Comparison of ENCODE assay signal across 27 mouse cellular contexts in genomic region chr7:77527906-77528305, GRCm38 (mm10).
"Had no signal": no experiment of that assay in that cellular context is flagged by ENCODE, and none has a peak within 500 bp of the region (broad histone marks: within the 10 kb centered on the region; RNA-seq: fewer than 3 reads in every experiment).

No protein-coding gene starts in this region.

- DNase-seq: gastrocnemius, postnatal 14 days; gastrocnemius, postnatal 36 days; heart, adult 11 months; heart, adult 2 months; heart, postnatal 14 days; heart, postnatal 4 days; kidney, adult 18-20 months; kidney, adult 8-10 months; kidney, postnatal 10 days; kidney, postnatal 25 days; kidney, postnatal 4 days; liver; liver, embryonic 13.5 days had no signal

- H3K27me3 ChIP-seq: heart, embryonic 13.5 days; heart, embryonic 15.5 days; hindbrain, embryonic 13.5 days; intestine, embryonic 15.5 days; limb, embryonic 12.5 days; liver, embryonic 13.5 days had no signal

- H3K4me2 ChIP-seq: heart, embryonic 11.5 days; heart, embryonic 13.5 days; heart, embryonic 15.5 days; hindbrain, embryonic 13.5 days; intestine, embryonic 15.5 days; limb, embryonic 12.5 days; liver, embryonic 11.5 days; liver, embryonic 13.5 days had no signal

- H3K4me3 ChIP-seq: heart, adult 2 months; heart, embryonic 13.5 days; heart, embryonic 15.5 days; hindbrain, embryonic 10.5 days; hindbrain, embryonic 13.5 days; intestine, embryonic 15.5 days; layer of hippocampus, adult 2 months; left cerebral cortex, adult 2 months; limb, embryonic 10.5 days; limb, embryonic 12.5 days; liver, embryonic 13.5 days had no signal

- H3K27ac ChIP-seq: heart, adult 2 months; heart, embryonic 13.5 days; heart, embryonic 15.5 days; hindbrain, embryonic 10.5 days; hindbrain, embryonic 13.5 days; intestine, embryonic 15.5 days; layer of hippocampus, adult 2 months; left cerebral cortex, adult 2 months; limb, embryonic 10.5 days; limb, embryonic 12.5 days; liver, embryonic 13.5 days had no signal

- H3K9me3 ChIP-seq: heart, embryonic 13.5 days; heart, embryonic 15.5 days; hindbrain, embryonic 10.5 days; hindbrain, embryonic 13.5 days; intestine, embryonic 15.5 days; limb, embryonic 10.5 days; limb, embryonic 12.5 days; liver, embryonic 13.5 days had no signal

- ATAC-seq: hindbrain, embryonic 16.5 days; inflammation-experienced regulatory T-cells, adult 6 months; intestine, embryonic 15.5 days; intestine, postnatal 0 days had no signal

- H3K9ac ChIP-seq: heart, embryonic 13.5 days; heart, embryonic 15.5 days; hindbrain, embryonic 13.5 days; intestine, embryonic 15.5 days; limb, embryonic 12.5 days; liver, embryonic 13.5 days had no signal

- H3K4me1 ChIP-seq: heart, embryonic 13.5 days; heart, embryonic 15.5 days; hindbrain, embryonic 10.5 days; intestine, embryonic 15.5 days; limb, embryonic 10.5 days; limb, embryonic 12.5 days; liver, embryonic 13.5 days had no signal

- H3K36me3 ChIP-seq: heart, embryonic 13.5 days; heart, embryonic 15.5 days; hindbrain, embryonic 10.5 days; hindbrain, embryonic 13.5 days; intestine, embryonic 15.5 days; limb, embryonic 10.5 days; limb, embryonic 12.5 days; liver, embryonic 13.5 days had no signal
